Mouse (Mus musculus) liver, postnatal 0 days (tissue): ENCODE measurements around the gene Creb1.
A peak's percentile ranks its signal among the peaks of the same experiment; 100 is the strongest.

ENCODE experiments used
- CTCF ChIP-seq: sonication (generic); IDR thresholded peaks from 2 replicates; pipeline ENCODE4 v1.5.1; 2016; ENCODE audit warnings: antibody characterized with exemption, low read depth
- EP300 ChIP-seq: IDR thresholded peaks from 2 replicates; pipeline ENCODE4 v1.6.1; 2016; ENCODE audit warnings: antibody characterized with exemption, low read depth, mild to moderate bottlenecking

DNA sequence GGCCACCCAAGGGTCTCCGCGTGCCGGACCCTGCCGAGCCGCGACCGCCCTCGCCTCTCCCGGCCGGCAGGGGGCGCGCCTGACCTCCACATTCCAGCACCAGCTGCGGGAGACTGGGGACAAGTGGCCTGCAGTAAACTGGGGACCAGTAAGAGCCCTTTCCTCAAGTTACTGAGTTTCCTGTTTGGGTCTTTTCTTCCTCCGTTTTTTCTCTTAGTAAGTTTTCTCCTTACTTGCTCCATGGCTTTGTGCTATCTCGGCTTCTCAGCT lies 85.2 kb downstream of the Creb1 start:
- TF ChIP-seq CTCF (peak; percentile 97), EP300 (no peak)
